Mouse (Mus musculus) embryonic facial prominence, embryonic 11.5 days (tissue): ENCODE data around the gene Gsx2. TPM values are rescaled to one million over a fixed set of nuclear protein-coding genes. Genes with fewer than 3 reads are reported as not detected.

Experiments
- ATAC-seq: fragments of 200-750 bp; cut with Nextera tagmentation; replicated peaks from 2 replicates; pipeline ENCODE4 v1.8.0; 2017; ENCODE audit warnings: low read depth; ENCODE audit not compliant: insufficient number of reproducible peaks, low FRiP score, low TSS enrichment
- DNase-seq: peaks from one replicate; pipeline ENCODE4 v3.0.0-alpha.2; 2015; ENCODE audit warnings: low spot score
- H3K27ac ChIP-seq: fragments of 300-500 bp; sonication (generic); replicated peaks from 2 replicates; pipeline ENCODE4 v1.5.1; 2014; ENCODE audit warnings: mild to moderate bottlenecking, low read depth, low read length, control low read depth
- H3K27me3 ChIP-seq: fragments of 300-500 bp; sonication (generic); 2 replicates; pipeline ENCODE4 v1.6.1; 2014; ENCODE audit warnings: mild to moderate bottlenecking, low read length, moderate library complexity, mixed read lengths; ENCODE audit not compliant: control insufficient read depth, insufficient read depth
- H3K36me3 ChIP-seq: fragments of 300-500 bp; sonication (generic); replicated peaks from 2 replicates; pipeline ENCODE4 v1.6.1; 2014; ENCODE audit warnings: low read depth, mild to moderate bottlenecking, low read length, moderate library complexity, mixed read lengths; ENCODE audit not compliant: control insufficient read depth, insufficient read depth
- H3K4me1 ChIP-seq: fragments of 300-500 bp; sonication (generic); 2 replicates; pipeline ENCODE4 v1.6.1; 2014; ENCODE audit warnings: low read length, mixed read lengths; ENCODE audit not compliant: control insufficient read depth, insufficient read depth
- H3K4me2 ChIP-seq: fragments of 300-500 bp; sonication (generic); 2 replicates; pipeline ENCODE4 v1.6.1; 2014; ENCODE audit warnings: low read depth, mild to moderate bottlenecking, control low read depth, low read length, moderate library complexity
- H3K4me3 ChIP-seq: fragments of 300-500 bp; sonication (generic); 2 replicates; pipeline ENCODE4 v1.5.1; 2014; ENCODE audit warnings: low read depth, low read length, control low read depth
- H3K9ac ChIP-seq: fragments of 300-500 bp; sonication (generic); replicated peaks from 2 replicates; pipeline ENCODE4 v1.6.1; 2014; ENCODE audit warnings: mild to moderate bottlenecking, control low read depth, low read length
- H3K9me3 ChIP-seq: fragments of 300-500 bp; sonication (generic); replicated peaks from 2 replicates; pipeline ENCODE4 v1.6.1; 2016; ENCODE audit warnings: mild to moderate bottlenecking, low read length, inconsistent platforms, mixed read lengths; ENCODE audit not compliant: control insufficient read depth
- WGBS: fragments of 180-500 bp; shearing (Covaris S2); extraction: QIAGEN DNeasy Blood & Tissue Kit; methylation state at CpG from one replicate; pipeline ENCODE4 v1.1.7; 2014; 5-methylcytosine and 5-hydroxymethylcytosine counted together
- polyA plus RNA-seq: library from polyadenylated mRNA; unstranded; fragments of >200 nt; fragmentation: Nextera tagmentation; extraction: Ambion mirVana; gene quantifications from 2 replicates; pipeline ENCODE4 v1.2.1, GENCODE M21; 2014

The Gsx2 gene
- 0.82 and 1.7 TPM in 2 replicates for polyA plus RNA-seq

GRCm38 (mm10) chr5:75075383-75075941 is at the start of gene Gsx2:
Gene Gsx2 (plus strand): TSS chr5:75075601.
- DNase-seq (no peak), ATAC-seq (peak; percentile 41)
- 2% methylated on average over 40 of the region's 41 CpGs for WGBS
- Histone ChIP-seq H3K9ac (no peak within 1 kb of the TSS; the same call in none of the 2 replicates), H3K4me1 (peaks cover 10% of the 10 kb centered on the region), H3K4me3 (peak within 1 kb of the TSS; percentile 21), H3K36me3 (no peaks in the 10 kb centered on the region), H3K9me3 (no peaks in the 10 kb centered on the region), H3K27ac (no peak within 1 kb of the TSS), H3K4me2 (peak within 1 kb of the TSS; percentile 14), H3K27me3 (peaks cover 87% of the 10 kb centered on the region)

GRCm38 (mm10) chr5:75035475-75035874 is 39.9 kb upstream of the Gsx2 start:
- Histone ChIP-seq H3K27me3 (no peaks in the 10 kb centered on the region), H3K9me3 (no peaks in the 10 kb centered on the region), H3K4me2 (no peak overlapping the region), H3K27ac (no peak overlapping the region), H3K4me3 (no peak overlapping the region), H3K36me3 (no peaks in the 10 kb centered on the region), H3K9ac (no peak overlapping the region), H3K4me1 (no peaks in the 10 kb centered on the region)
- DNase-seq (no peak), ATAC-seq (no peak)
- 87% methylated on average over 3 of the region's 3 CpGs for WGBS

- Histone ChIP-seq H3K4me2 (no peak overlapping the region), H3K27ac (no peak overlapping the region), H3K9ac (no peak overlapping the region), H3K36me3 (no peaks in the 10 kb centered on the region), H3K9me3 (no peaks in the 10 kb centered on the region), H3K27me3 (no peaks in the 10 kb centered on the region), H3K4me3 (no peak overlapping the region), H3K4me1 (no peaks in the 10 kb centered on the region; the same call in 1 of the 2 replicates)
- ATAC-seq = no peak
- no peak for DNase-seq
- 90% methylated on average over 1 of the region's 1 CpGs for WGBS
These were observed 36.1 kb upstream of the Gsx2 start for GRCm38 (mm10) chr5:75039307-75039706.

- H3K4me1 ChIP-seq = no peaks in the 10 kb centered on the region; the same call in 1 of the 2 replicates
- peak overlapping the region; percentile 97 for H3K4me3 ChIP-seq
- WGBS = 58% methylated on average over 9 of the region's 9 CpGs
- no peaks in the 10 kb centered on the region for H3K9me3 ChIP-seq
- no peaks in the 10 kb centered on the region for H3K36me3 ChIP-seq
- H3K27me3 ChIP-seq = no peaks in the 10 kb centered on the region
- DNase-seq (no peak), ATAC-seq (no peak)
- no peak overlapping the region for H3K27ac ChIP-seq
- H3K9ac ChIP-seq = peak overlapping the region; percentile 99
- peak overlapping the region; percentile 69 for H3K4me2 ChIP-seq
These were observed 32.4 kb upstream of the Gsx2 start for GRCm38 (mm10) chr5:75043011-75043445.

- ATAC-seq (peak; percentile 70; the same call in 1 of the 2 replicates), DNase-seq (peak; percentile 15)
These were observed 31.6 kb upstream of the Gsx2 start for GRCm38 (mm10) chr5:75043621-75044301.

GRCm38 (mm10) chr5:75044310-75044904 is 31.0 kb upstream of the Gsx2 start, which contains the start of gene Chic2:
Gene Chic2 (minus strand): TSS chr5:75044774.
- Histone ChIP-seq H3K27ac (peak within 1 kb of the TSS; percentile 81), H3K36me3 (no peaks in the 10 kb centered on the region), H3K9me3 (no peaks in the 10 kb centered on the region), H3K27me3 (no peaks in the 10 kb centered on the region), H3K4me3 (peak within 1 kb of the TSS; percentile 97), H3K4me1 (no peaks in the 10 kb centered on the region; the same call in 1 of the 2 replicates), H3K9ac (peak within 1 kb of the TSS; percentile 99), H3K4me2 (peak within 1 kb of the TSS; percentile 69)
- WGBS = under 1% methylated on average over 60 of the region's 90 CpGs
- peak; percentile 82 for DNase-seq
- ATAC-seq = peak; percentile 82

More at GRCm38 (mm10) chr5:75043621-75044301, 31.6 kb upstream of the Gsx2 start:
- H3K9ac ChIP-seq = peak overlapping the region; percentile 99
- peak overlapping the region; percentile 69 for H3K4me2 ChIP-seq
- WGBS = under 1% methylated on average over 36 of the region's 36 CpGs
- no peaks in the 10 kb centered on the region for H3K9me3 ChIP-seq
- H3K36me3 ChIP-seq = no peaks in the 10 kb centered on the region
- H3K4me3 ChIP-seq = peak overlapping the region; percentile 97
- H3K27me3 ChIP-seq = no peaks in the 10 kb centered on the region
- peak overlapping the region; percentile 81 for H3K27ac ChIP-seq
- H3K4me1 ChIP-seq = no peaks in the 10 kb centered on the region; the same call in 1 of the 2 replicates

- Histone ChIP-seq H3K4me2 (no peak overlapping the region), H3K27ac (no peak overlapping the region), H3K9ac (no peak overlapping the region), H3K27me3 (no peaks in the 10 kb centered on the region), H3K4me1 (no peaks in the 10 kb centered on the region; the same call in 1 of the 2 replicates), H3K9me3 (no peaks in the 10 kb centered on the region), H3K4me3 (no peak overlapping the region), H3K36me3 (no peaks in the 10 kb centered on the region)
- ATAC-seq (no peak), DNase-seq (no peak)
- WGBS = 86% methylated on average over 7 of the region's 7 CpGs
These were observed 30.0 kb upstream of the Gsx2 start for GRCm38 (mm10) chr5:75045371-75045770.
